Mouse (Mus musculus): ENCODE measurements around the gene Nog.

Nog gene

DNA sequence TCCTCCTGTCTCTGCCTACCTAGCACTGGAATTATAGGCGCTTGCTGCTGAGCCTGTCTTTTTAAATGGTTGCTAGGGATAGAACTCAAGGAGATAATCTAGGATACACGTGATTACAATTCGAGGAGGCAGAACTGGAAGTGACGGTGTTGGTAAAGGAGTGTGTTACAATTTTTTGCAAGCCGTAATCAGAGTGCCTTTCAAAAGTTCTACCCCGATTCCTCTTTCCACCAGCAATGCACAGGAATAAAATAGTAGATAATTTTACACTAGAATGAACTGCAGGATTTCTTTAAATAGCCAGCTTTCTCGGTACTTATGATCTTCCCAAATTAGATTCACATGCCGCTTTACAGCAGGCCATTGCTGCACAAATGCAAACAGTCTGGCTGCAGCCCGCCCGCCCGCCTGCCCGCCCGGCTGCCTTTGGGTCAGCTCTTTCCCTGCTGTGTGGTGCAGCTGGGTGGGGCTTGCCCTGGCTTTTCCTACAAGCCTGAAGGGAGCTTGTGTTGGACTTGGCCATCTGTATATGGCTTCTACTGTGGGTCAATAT lies 32.2 kb downstream of the Nog start:
- no peak for DNase-seq (ENCODE audit: extremely low spot score, low spot score)

DNA sequence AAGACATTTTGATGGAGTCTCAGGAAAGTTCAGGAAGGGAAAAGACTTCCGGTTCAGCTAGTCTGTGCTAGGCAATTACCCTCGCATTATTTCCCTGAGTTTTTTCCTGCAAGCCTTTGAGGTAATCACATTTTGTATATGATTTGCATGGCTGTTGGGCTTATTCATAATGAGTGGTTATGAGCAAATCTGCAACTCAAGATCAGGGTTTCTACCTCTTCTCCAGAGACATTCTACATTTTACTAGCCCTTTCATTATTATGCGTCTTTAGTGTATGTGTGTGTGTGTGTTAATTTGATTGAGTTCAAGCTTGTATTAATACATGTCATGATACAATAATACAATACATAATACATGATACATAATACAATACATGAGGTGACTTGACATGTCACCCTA lies 34.6 kb downstream of the Nog start:
- no peak for DNase-seq (ENCODE audit: extremely low spot score, low spot score)

DNA sequence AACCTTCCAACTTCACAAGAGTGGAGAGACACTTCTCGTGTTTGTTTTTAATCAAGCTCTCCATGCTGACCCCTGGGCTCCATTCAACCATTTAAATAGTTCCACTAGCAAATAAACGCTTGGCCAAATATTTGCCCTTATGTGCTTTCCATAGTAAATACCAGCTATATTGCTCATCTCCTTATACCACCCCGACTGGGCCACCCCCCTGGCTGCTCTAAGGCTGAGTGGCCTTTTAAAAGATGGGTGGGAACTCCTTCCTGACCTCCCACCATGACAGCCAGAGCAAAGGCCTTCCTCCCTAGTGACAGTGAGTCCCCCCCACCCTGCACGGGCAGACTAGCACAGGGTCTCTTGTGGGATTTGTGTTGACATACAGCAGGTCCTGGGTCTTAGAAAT lies 37.1 kb downstream of the Nog start:
- no peak for DNase-seq (ENCODE audit: extremely low spot score, low spot score)

DNA sequence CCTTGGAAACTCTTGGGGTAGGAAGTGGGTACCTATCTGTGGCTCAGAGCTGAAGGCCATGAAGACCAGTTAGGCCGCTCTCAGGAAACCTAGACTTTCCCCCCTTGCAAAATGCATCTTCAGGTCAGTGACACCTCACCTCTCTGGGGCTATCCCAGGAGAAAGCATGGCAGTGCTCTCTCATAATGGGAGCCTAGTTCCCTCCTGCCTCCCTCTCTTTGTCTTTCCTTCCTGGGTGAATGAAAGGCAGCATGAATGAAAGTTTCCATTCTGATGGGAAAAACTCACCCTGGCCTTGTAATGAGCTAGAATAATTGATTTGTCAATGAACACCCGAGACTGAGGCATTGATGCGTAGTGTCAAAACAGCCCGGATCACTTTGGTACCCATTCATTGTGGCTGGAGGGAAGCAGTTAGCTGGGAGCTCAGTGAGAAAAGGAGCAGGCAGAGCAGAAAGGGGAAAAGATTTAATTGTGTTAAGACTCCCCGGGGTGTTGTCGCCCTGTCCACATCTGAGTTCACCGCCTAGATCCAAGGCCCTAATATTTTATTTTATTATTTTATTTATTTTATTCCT lies 42.7 kb downstream of the Nog start:
- DNase-seq (ENCODE audit: extremely low spot score, low spot score): no peak

DNA sequence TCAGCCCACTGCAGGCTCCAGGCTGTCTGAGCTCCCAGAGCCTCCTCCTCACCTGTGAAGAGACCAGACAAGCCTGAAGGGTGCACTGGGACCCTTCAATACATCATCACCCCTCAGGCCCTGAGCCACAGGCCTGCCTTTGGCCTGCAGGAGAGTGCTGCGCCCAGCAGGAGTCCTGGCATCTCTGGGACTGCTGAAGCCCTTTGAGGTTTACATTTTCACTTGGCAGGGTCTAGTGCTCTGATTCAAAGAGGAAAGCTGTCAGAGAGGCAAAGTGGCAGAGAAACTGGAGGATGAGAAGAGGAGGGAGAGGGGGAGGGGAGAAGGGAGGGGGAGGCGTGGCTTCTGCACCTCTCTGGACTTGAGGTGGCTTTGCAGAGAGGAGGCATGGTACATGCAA lies 44.2 kb downstream of the Nog start:
- no peak for DNase-seq (ENCODE audit: extremely low spot score, low spot score)

DNA sequence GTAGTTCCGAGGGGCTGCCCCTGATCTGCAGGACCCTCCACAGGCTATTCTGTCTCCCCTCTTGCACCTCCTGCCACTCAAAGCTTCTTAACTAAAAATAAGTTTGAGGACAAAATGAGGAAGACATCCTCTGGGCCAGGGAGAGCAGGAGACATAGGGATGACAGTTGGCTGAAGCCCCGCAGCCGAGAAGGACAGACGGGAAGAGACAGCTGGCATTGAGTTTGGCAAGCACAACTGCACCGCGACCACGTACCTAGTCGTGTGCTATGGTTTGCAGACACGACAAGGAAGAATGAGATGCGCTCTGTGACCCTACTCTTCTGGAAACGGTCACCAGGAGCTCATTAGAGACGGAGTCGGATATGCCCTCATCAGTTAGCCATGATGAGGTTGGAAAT lies 48.2 kb downstream of the Nog start:
- DNase-seq (ENCODE audit: extremely low spot score, low spot score): no peak

All from neural tube, embryonic 10.5 days (tissue).